Mouse (Mus musculus) ovary, postnatal 36 days (tissue): Measurements from ENCODE around the gene Atp6v1f.

ENCODE experiments used
- DNase-seq: peaks from one replicate; pipeline ENCODE4 v3.0.0; 2022; ENCODE audit warnings: low spot score, mixed read lengths

Atp6v1f gene

GRCm38 (mm10) chr6:29461502-29461901 is 6.0 kb upstream of the Atp6v1f start:
- DNase-seq, result no peak

- DNase-seq, result no peak
Measured at GRCm38 (mm10) chr6:29463388-29463787, 4.1 kb upstream of the Atp6v1f start.

GRCm38 (mm10) chr6:29468851-29469250 is 1.3 kb downstream of the Atp6v1f start:
- DNase-seq, result no peak

GRCm38 (mm10) chr6:29471137-29471536 is 3.6 kb downstream of the Atp6v1f start, which contains the start of gene Atp6v1fnb:
Atp6v1fnb (plus strand) TSS chr6:29471437.
- no peak for DNase-seq

GRCm38 (mm10) chr6:29473941-29474691 is 6.6 kb downstream of the Atp6v1f start:
- peak; percentile 78 for DNase-seq

- no peak for DNase-seq
Measured at GRCm38 (mm10) chr6:29474736-29475135, 7.2 kb downstream of the Atp6v1f start.

- DNase-seq, result no peak
Measured at GRCm38 (mm10) chr6:29482691-29483090, 15.2 kb downstream of the Atp6v1f start.

GRCm38 (mm10) chr6:29484716-29485559 is 17.4 kb downstream of the Atp6v1f start:
- DNase-seq, result peak; percentile 65

- DNase-seq, result no peak
Measured at GRCm38 (mm10) chr6:29485951-29486350, 18.4 kb downstream of the Atp6v1f start.

- DNase-seq, result peak; percentile 55
Measured at GRCm38 (mm10) chr6:29494101-29494500, 26.6 kb downstream of the Atp6v1f start.

- no peak for DNase-seq
Measured at GRCm38 (mm10) chr6:29496270-29496669, 28.8 kb downstream of the Atp6v1f start.

- no peak for DNase-seq
Measured at GRCm38 (mm10) chr6:29497791-29498190, 30.3 kb downstream of the Atp6v1f start.

GRCm38 (mm10) chr6:29500177-29500576 is 32.7 kb downstream of the Atp6v1f start:
- DNase-seq, result no peak

GRCm38 (mm10) chr6:29500810-29501209 is 33.3 kb downstream of the Atp6v1f start:
- no peak for DNase-seq

- DNase-seq, result no peak
Measured at GRCm38 (mm10) chr6:29501599-29501998, 34.1 kb downstream of the Atp6v1f start.

- DNase-seq, result no peak
Measured at GRCm38 (mm10) chr6:29505493-29505892, 38.0 kb downstream of the Atp6v1f start.

- DNase-seq, result no peak
Measured at GRCm38 (mm10) chr6:29506834-29507233, 39.3 kb downstream of the Atp6v1f start.

- DNase-seq, result peak; percentile 36
Measured at GRCm38 (mm10) chr6:29507447-29508309, 40.2 kb downstream of the Atp6v1f start, which contains the start of gene Kcp. Kcp (minus strand) TSS chr6:29507952.

GRCm38 (mm10) chr6:29509086-29509485 is 41.6 kb downstream of the Atp6v1f start:
- no peak for DNase-seq

GRCm38 (mm10) chr6:29513284-29513683 is 45.8 kb downstream of the Atp6v1f start:
- no peak for DNase-seq

GRCm38 (mm10) chr6:29517139-29517538 is 49.6 kb downstream of the Atp6v1f start:
- DNase-seq, result peak; percentile 74
